Mouse (Mus musculus) bone marrow macrophage, adult 2 months (primary cell): ENCODE data around the gene Mllt1.

Source experiments
- CTCF ChIP-seq: IDR thresholded peaks from 2 replicates; pipeline ENCODE4 v1.5.1; 2012; ENCODE audit warnings: low read depth, mild to moderate bottlenecking, low read length, moderate library complexity
- POLR2A ChIP-seq: IDR thresholded peaks from 2 replicates; pipeline ENCODE4 v1.6.1; 2012; ENCODE audit warnings: mild to moderate bottlenecking, low read depth, low read length, borderline replicate concordance

GRCm38 (mm10) chr17:56957763-56958429, 22.7 kb upstream of the Mllt1 start:
- no peak for TF ChIP-seq CTCF
- no peak for TF ChIP-seq POLR2A
